Mouse (Mus musculus) forebrain, postnatal 0 days (tissue): ENCODE results near the gene Cmbl. TPM values are rescaled to one million over a fixed set of nuclear protein-coding genes. Genes with fewer than 3 reads are reported as not detected.
A peak's percentile ranks its signal among the peaks of the same experiment; 100 is the strongest.

Source experiments
- ATAC-seq: fragments of 200-750 bp; cut with Nextera tagmentation; 2 replicates; pipeline ENCODE4 v1.8.0; 2017; ENCODE audit warnings: mild to moderate bottlenecking, moderate library complexity
- DNase-seq: peaks from one replicate; pipeline ENCODE4 v3.0.0-alpha.2; 2015
- H3K27ac ChIP-seq: fragments of 300-500 bp; sonication (generic); 2 replicates; pipeline ENCODE4 v1.5.1; 2014; ENCODE audit warnings: low read depth, mild to moderate bottlenecking, antibody characterized with exemption, low read length, moderate library complexity, mixed read lengths
- H3K27me3 ChIP-seq: fragments of 300-500 bp; sonication (generic); 2 replicates; pipeline ENCODE4 v1.6.1; 2014; ENCODE audit warnings: mild to moderate bottlenecking, low read length, mixed read lengths; ENCODE audit not compliant: insufficient read depth
- H3K36me3 ChIP-seq: fragments of 300-500 bp; sonication (generic); 2 replicates; pipeline ENCODE4 v1.6.1; 2014; ENCODE audit warnings: mild to moderate bottlenecking, moderate library complexity; ENCODE audit not compliant: insufficient read depth
- H3K4me1 ChIP-seq: fragments of 300-500 bp; sonication (generic); 2 replicates; pipeline ENCODE4 v1.6.1; 2014; ENCODE audit warnings: antibody characterized with exemption; ENCODE audit not compliant: insufficient read depth
- H3K4me2 ChIP-seq: fragments of 300-500 bp; sonication (generic); 2 replicates; pipeline ENCODE4 v1.6.1; 2014; ENCODE audit warnings: low read depth, mild to moderate bottlenecking, moderate library complexity
- H3K4me3 ChIP-seq: fragments of 300-500 bp; sonication (generic); 2 replicates; pipeline ENCODE4 v1.5.1; 2014; ENCODE audit warnings: low read depth, low read length, mixed read lengths
- H3K9ac ChIP-seq: fragments of 300-500 bp; sonication (generic); 2 replicates; pipeline ENCODE4 v1.6.1; 2014; ENCODE audit warnings: mild to moderate bottlenecking
- H3K9me3 ChIP-seq: fragments of 300-500 bp; sonication (generic); 2 replicates; pipeline ENCODE4 v1.6.1; 2016; ENCODE audit warnings: low read length
- CTCF ChIP-seq: sonication (generic); IDR thresholded peaks from 2 replicates; pipeline ENCODE4 v1.5.1; 2016; ENCODE audit warnings: antibody characterized with exemption, control low read depth, low read depth
- WGBS: fragments of 180-500 bp; shearing (Covaris S2); extraction: QIAGEN DNeasy Blood & Tissue Kit; methylation state at CpG from one replicate; pipeline ENCODE4 v1.1.7; 2014; 5-methylcytosine and 5-hydroxymethylcytosine counted together
- polyA plus RNA-seq: library from polyadenylated mRNA; unstranded; fragments of >200 nt; fragmentation: Nextera tagmentation; extraction: Ambion mirVana; gene quantifications from 2 replicates; pipeline ENCODE4 v1.2.1, GENCODE M21; 2015
- total RNA-seq: library from RNA; depleted of rRNA; stranded (reverse); fragments of >200 nt; gene quantifications from 2 replicates; pipeline ENCODE4 v1.2.3, GENCODE M21; 2014

The Cmbl gene
- total and polyA plus RNA-seq, 2 experiments from 2014 or later: 19.9 to 27.2 TPM

GRCm38 (mm10) chr15:31534421-31535258 is 30.5 kb upstream of the Cmbl start:
- H3K9ac ChIP-seq: no peak overlapping the region
- H3K27me3 ChIP-seq: no peaks in the 10 kb centered on the region
- no peaks in the 10 kb centered on the region for H3K9me3 ChIP-seq
- ATAC-seq (no peak), DNase-seq (no peak)
- H3K27ac ChIP-seq: no peak overlapping the region
- WGBS: 83% methylated on average over 7 of the region's 7 CpGs
- no peaks in the 10 kb centered on the region for H3K36me3 ChIP-seq
- no peak for TF ChIP-seq CTCF
- no peak overlapping the region for H3K4me2 ChIP-seq
- no peak overlapping the region for H3K4me3 ChIP-seq
- peaks cover 6% of the 10 kb centered on the region; the same call in 1 of the 2 replicates for H3K4me1 ChIP-seq

- TF ChIP-seq CTCF: no peak
- H3K4me2 ChIP-seq: no peak overlapping the region
- H3K9me3 ChIP-seq: no peaks in the 10 kb centered on the region
- no peaks in the 10 kb centered on the region for H3K27me3 ChIP-seq
- no peaks in the 10 kb centered on the region for H3K36me3 ChIP-seq
- DNase-seq: no peak
- no peak overlapping the region for H3K4me3 ChIP-seq
- no peak overlapping the region for H3K9ac ChIP-seq
- ATAC-seq: no peak
- 0 out of 2 replicates have a peak, but pooled peaks cover 4% of the 10 kb centered on the region for H3K4me1 ChIP-seq
- WGBS: 24% methylated on average over 8 of the region's 8 CpGs
- no peak overlapping the region for H3K27ac ChIP-seq
Observed at GRCm38 (mm10) chr15:31535259-31535855, 29.8 kb upstream of the Cmbl start.

GRCm38 (mm10) chr15:31536051-31536737 is 29.0 kb upstream of the Cmbl start:
- Histone ChIP-seq H3K9me3 (no peaks in the 10 kb centered on the region), H3K27ac (no peak overlapping the region), H3K4me3 (no peak overlapping the region), H3K36me3 (no peaks in the 10 kb centered on the region), H3K4me2 (peak overlapping the region; percentile 10; the same call in 1 of the 2 replicates), H3K9ac (no peak overlapping the region), H3K27me3 (no peaks in the 10 kb centered on the region), H3K4me1 (0 out of 2 replicates have a peak, but pooled peaks cover 4% of the 10 kb centered on the region)
- no peak for TF ChIP-seq CTCF
- ATAC-seq (peak; percentile 76), DNase-seq (peak; percentile 64)
- 5% methylated on average over 7 of the region's 7 CpGs for WGBS

GRCm38 (mm10) chr15:31537706-31538105 is 27.5 kb upstream of the Cmbl start:
- no peak for ATAC-seq

GRCm38 (mm10) chr15:31538346-31538745 is 26.8 kb upstream of the Cmbl start:
- no peak for TF ChIP-seq CTCF
- no peak overlapping the region for H3K4me3 ChIP-seq
- no peak overlapping the region for H3K27ac ChIP-seq
- H3K27me3 ChIP-seq: no peaks in the 10 kb centered on the region
- DNase-seq (no peak), ATAC-seq (no peak)
- no peaks in the 10 kb centered on the region for H3K36me3 ChIP-seq
- WGBS: 90% methylated on average over 3 of the region's 3 CpGs
- H3K9me3 ChIP-seq: no peaks in the 10 kb centered on the region
- peaks cover 12% of the 10 kb centered on the region; the same call in 1 of the 2 replicates for H3K4me1 ChIP-seq
- no peak overlapping the region for H3K9ac ChIP-seq
- H3K4me2 ChIP-seq: no peak overlapping the region

More at GRCm38 (mm10) chr15:31537706-31538105, 27.5 kb upstream of the Cmbl start:
- no peak overlapping the region for H3K4me2 ChIP-seq
- no peak overlapping the region for H3K9ac ChIP-seq
- WGBS: 87% methylated on average over 2 of the region's 2 CpGs
- TF ChIP-seq CTCF: no peak
- no peak overlapping the region for H3K27ac ChIP-seq
- no peaks in the 10 kb centered on the region for H3K36me3 ChIP-seq
- no peaks in the 10 kb centered on the region for H3K27me3 ChIP-seq
- DNase-seq: no peak
- H3K4me1 ChIP-seq: peaks cover 12% of the 10 kb centered on the region; the same call in 1 of the 2 replicates
- H3K4me3 ChIP-seq: no peak overlapping the region
- no peaks in the 10 kb centered on the region for H3K9me3 ChIP-seq

- no peak overlapping the region for H3K4me2 ChIP-seq
- DNase-seq (no peak), ATAC-seq (no peak)
- no peak overlapping the region for H3K4me3 ChIP-seq
- TF ChIP-seq CTCF: no peak
- H3K4me1 ChIP-seq: peaks cover 12% of the 10 kb centered on the region; the same call in 1 of the 2 replicates
- H3K9ac ChIP-seq: no peak overlapping the region
- no peaks in the 10 kb centered on the region for H3K27me3 ChIP-seq
- no peak overlapping the region for H3K27ac ChIP-seq
- 79% methylated on average over 9 of the region's 9 CpGs for WGBS
- H3K36me3 ChIP-seq: no peaks in the 10 kb centered on the region
- H3K9me3 ChIP-seq: no peaks in the 10 kb centered on the region
Observed at GRCm38 (mm10) chr15:31539643-31540512, 25.3 kb upstream of the Cmbl start.
